Mouse (Mus musculus) neural tube, postnatal 0 days (tissue): ENCODE data around the gene Nkx2-5. TPM values are rescaled to one million over a fixed set of nuclear protein-coding genes. Genes with fewer than 3 reads are reported as not detected.

Experiments
- polyA plus RNA-seq: library from polyadenylated mRNA; unstranded; fragments of >200 nt; fragmentation: Nextera tagmentation; extraction: Ambion mirVana; gene quantifications from 2 replicates; pipeline ENCODE4 v1.2.1, GENCODE M21; 2015

Gene Nkx2-5
- polyA plus RNA-seq: not detected in 2 replicates

DNA sequence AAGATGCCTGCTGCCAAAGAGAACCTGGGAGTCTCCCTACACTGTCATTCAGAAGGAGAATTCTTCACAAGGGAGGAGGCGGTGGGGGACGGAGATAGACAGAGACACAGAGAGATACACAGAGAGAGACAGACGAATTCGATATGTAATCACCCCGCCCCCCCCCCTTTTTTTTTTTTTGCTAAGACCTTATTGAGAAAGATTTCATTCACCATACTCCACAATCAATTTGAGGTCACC, at the start of gene Nkx2-5:
TSS of gene Nkx2-5 (minus strand) at position 101 of the 240 bp plus-strand sequence.

Other genes starting within 250 kb of the Nkx2-5 start
- 121 and 133 TPM in 2 replicates for gene Atp6v0e, start 181.8 kb downstream of the Nkx2-5 start, polyA plus RNA-seq
- gene Crebrf, start 129.4 kb downstream of the Nkx2-5 start, polyA plus RNA-seq: 12.0 and 15.8 TPM in 2 replicates
- gene Bnip1, start 63.9 kb downstream of the Nkx2-5 start, polyA plus RNA-seq: 53.7 and 55.2 TPM in 2 replicates
- gene Kifc5b, start 72.1 kb upstream of the Nkx2-5 start, polyA plus RNA-seq: 1.1 and 1.9 TPM in 2 replicates
- 34.9 and 37.9 TPM in 2 replicates for gene Phf1, start 88.0 kb upstream of the Nkx2-5 start, polyA plus RNA-seq
- gene Cuta, start 94.6 kb upstream of the Nkx2-5 start, polyA plus RNA-seq: 153 and 164 TPM in 2 replicates
- gene Syngap1, start 96.2 kb upstream of the Nkx2-5 start, polyA plus RNA-seq: 4.4 and 6.5 TPM in 2 replicates
- 8.6 and 9.9 TPM in 2 replicates for gene Zbtb9, start 128.2 kb upstream of the Nkx2-5 start, polyA plus RNA-seq
- 4.9 and 5.1 TPM in 2 replicates for gene Bak1, start 184.0 kb upstream of the Nkx2-5 start, polyA plus RNA-seq
- 1.1 and 1.5 TPM in 2 replicates for gene Itpr3, start 212.3 kb upstream of the Nkx2-5 start, polyA plus RNA-seq